8 mouse cellular contexts compared by ENCODE assay signal in genomic region chr9:121247956-121248775, GRCm38 (mm10). TPM values are rescaled to one million over a fixed set of nuclear protein-coding genes. Genes with fewer than 3 reads are reported as not detected.
A peak's percentile ranks its signal among the peaks of the same experiment; 100 is the strongest.
DNase-seq lines count a peak whose midpoint lies in the region; ATAC-seq and TF ChIP-seq lines count a peak whose summit lies in the region.

No protein-coding gene starts in this region.

- no peak for TF ChIP-seq EP300 in CH12.LX (IDR thresholded peaks at IDR 0.05; ENCODE audit: low read length)

- H3K79me2 ChIP-seq in CH12.LX (replicated peaks; ENCODE audit: control insufficient read depth, extremely low read depth, insufficient read depth, poor library complexity, severe bottlenecking) = no peaks in the 10 kb centered on the region

- WGBS in embryonic facial prominence, embryonic 14.5 days = 69% methylated on average over 12 of the region's 12 CpGs
- 62% methylated on average over 12 of the region's 12 CpGs for WGBS in heart, embryonic 10.5 days
- 56% methylated on average over 12 of the region's 12 CpGs for WGBS in lung, embryonic 15.5 days

- no peak for TF ChIP-seq POLR2A in CH12.LX (IDR thresholded peaks at IDR 0.05; ENCODE audit: low read depth, low read length)

- H3K9me3 ChIP-seq in CH12.LX (replicated peaks; ENCODE audit: low read length) = no peaks in the 10 kb centered on the region
- no peaks in the 10 kb centered on the region for H3K9me3 ChIP-seq in embryonic facial prominence, embryonic 14.5 days (ENCODE audit: control insufficient read depth, low read length)
- H3K9me3 ChIP-seq in heart, embryonic 10.5 days = no peaks in the 10 kb centered on the region
- no peaks in the 10 kb centered on the region for H3K9me3 ChIP-seq in lung, embryonic 15.5 days

- peaks cover 14 to 71% of the 10 kb centered on the region in 2 experiments for H3K36me3 ChIP-seq in CH12.LX (replicated peaks in 1 of 2; ENCODE audit: control insufficient read depth in 1 of 2, insufficient read depth in 1 of 2, low read length in 1 of 2)
- no peaks in the 10 kb centered on the region for H3K36me3 ChIP-seq in embryonic facial prominence, embryonic 14.5 days (ENCODE audit: control insufficient read depth, insufficient read depth, low read length)
- no peaks in the 10 kb centered on the region for H3K36me3 ChIP-seq in heart, embryonic 10.5 days
- no peaks in the 10 kb centered on the region for H3K36me3 ChIP-seq in lung, embryonic 15.5 days

- peaks cover 0 to 10% of the 10 kb centered on the region in 2 experiments; a peak in 1 of 4 replicates for H3K4me1 ChIP-seq in CH12.LX (ENCODE audit: control insufficient read depth in 1 of 2, insufficient read depth in 2 of 2)
- no peaks in the 10 kb centered on the region for H3K4me1 ChIP-seq in embryonic facial prominence, embryonic 14.5 days (ENCODE audit: control insufficient read depth, insufficient read depth, low read length)
- H3K4me1 ChIP-seq in heart, embryonic 10.5 days = no peaks in the 10 kb centered on the region; the same call in 1 of the 2 replicates
- H3K4me1 ChIP-seq in lung, embryonic 15.5 days = no peaks in the 10 kb centered on the region

- ATAC-seq in embryonic facial prominence, embryonic 14.5 days (ENCODE audit: low read depth) = 0 out of 2 replicates have a peak, but pooled peaks have one; percentile 57
- 0 out of 2 replicates have a peak, but pooled peaks have one; percentile 55 for ATAC-seq in lung, embryonic 15.5 days (ENCODE audit: borderline replicate concordance, extremely low read depth, low FRiP score, low TSS enrichment)

- peak; percentile 87 for DNase-seq in CH12.LX (ENCODE audit: extremely low read depth)
- DNase-seq in adrenal gland, postnatal 36 days = peak; percentile 84 to 89
- DNase-seq in embryonic facial prominence, embryonic 14.5 days (ENCODE audit: low spot score) = peak; percentile 90
- DNase-seq in heart, embryonic 10.5 days (ENCODE audit: low spot score) = peak; percentile 81
- DNase-seq in layer of hippocampus, adult 11-12 months (ENCODE audit: low spot score) = peak; percentile 86
- DNase-seq in retina, postnatal 1 day = peak; percentile 87
- DNase-seq in thymus, postnatal 36 days = peak; percentile 77 to 81

- in situ Hi-C loops in CH12.LX (cut with MboI; ENCODE audit: low pct_ligation_motif_present, low pct_unique_long_range_greater_than_20kb, low sequenced_read_pairs) = loop anchor here (10.0 kb wide), 2 partner anchors 227 to 367 kb away; no protein-coding TSS in a partner anchor

- no peak overlapping the region for H3K4me3 ChIP-seq in CH12.LX (replicated peaks in 1 of 3; ENCODE audit: low read depth in 2 of 3, low read length in 2 of 3, poor library complexity in 1 of 3)
- H3K4me3 ChIP-seq in embryonic facial prominence, embryonic 14.5 days (ENCODE audit: low read depth, low read length) = no peak overlapping the region
- H3K4me3 ChIP-seq in heart, embryonic 10.5 days = no peak overlapping the region
- no peak overlapping the region for H3K4me3 ChIP-seq in lung, embryonic 15.5 days

- dilution Hi-C loops in CH12.LX (cut with MboI; ENCODE audit: extremely low pct_ligation_motif_present, extremely low pct_unique_long_range_greater_than_20kb, low sequenced_read_pairs) = no loop called here

- TF ChIP-seq RAD21 in CH12.LX (IDR thresholded peaks at IDR 0.05; ENCODE audit: low read depth, low read length) = peak; percentile 98

- H3K9ac ChIP-seq in CH12.LX (ENCODE audit: insufficient read depth, low read depth) = no peak overlapping the region
- no peak overlapping the region for H3K9ac ChIP-seq in embryonic facial prominence, embryonic 14.5 days (ENCODE audit: low read depth, low read length)
- H3K9ac ChIP-seq in lung, embryonic 15.5 days = no peak overlapping the region

- peak; percentile 34 to 97; a peak in 3 of 4 replicates for TF ChIP-seq CTCF in CH12.LX (conservative IDR thresholded peaks at IDR 0.05 in 1 of 2, IDR thresholded peaks at IDR 0.05 in 1 of 2; ENCODE audit: low read depth in 2 of 2, low read length in 2 of 2)

- H3K27me3 ChIP-seq in CH12.LX (replicated peaks) = no peaks in the 10 kb centered on the region
- no peaks in the 10 kb centered on the region for H3K27me3 ChIP-seq in embryonic facial prominence, embryonic 14.5 days (replicated peaks; ENCODE audit: control insufficient read depth, insufficient read depth, low read length)
- no peaks in the 10 kb centered on the region for H3K27me3 ChIP-seq in heart, embryonic 10.5 days (ENCODE audit: insufficient read depth, poor library complexity, severe bottlenecking)
- no peaks in the 10 kb centered on the region for H3K27me3 ChIP-seq in lung, embryonic 15.5 days

- no peak overlapping the region for H3K27ac ChIP-seq in CH12.LX (ENCODE audit: insufficient read depth, low read depth)
- H3K27ac ChIP-seq in embryonic facial prominence, embryonic 14.5 days (replicated peaks; ENCODE audit: low read depth, low read length) = no peak overlapping the region
- no peak overlapping the region for H3K27ac ChIP-seq in heart, embryonic 10.5 days
- no peak overlapping the region for H3K27ac ChIP-seq in lung, embryonic 15.5 days

- no peak overlapping the region for H3K4me2 ChIP-seq in CH12.LX (ENCODE audit: insufficient read depth, low read depth, poor library complexity, severe bottlenecking)
- H3K4me2 ChIP-seq in embryonic facial prominence, embryonic 14.5 days (ENCODE audit: low read depth, low read length) = no peak overlapping the region
- H3K4me2 ChIP-seq in lung, embryonic 15.5 days = no peak overlapping the region

TF ChIP-seq in CH12.LX, 34 proteins besides CTCF, POLR2A, EP300 and RAD21:
- TF ChIP-seq CHD2 (IDR thresholded peaks at IDR 0.05; ENCODE audit: low read length) (no peak; the same call in 1 of the 2 replicates), SMC3 (IDR thresholded peaks at IDR 0.05; ENCODE audit: low read depth, low read length) (peak; percentile 96), ZC3H11A (IDR thresholded peaks at IDR 0.05; ENCODE audit: low read depth, low read length) (peak; percentile 87), E2F4 (IDR thresholded peaks at IDR 0.05; ENCODE audit: insufficient replicate concordance, low read depth, low read length) (no peak), MAZ (IDR thresholded peaks at IDR 0.05; ENCODE audit: low read depth, low read length) (no peak), MEF2A (IDR thresholded peaks at IDR 0.05; ENCODE audit: borderline replicate concordance, low read depth, low read length) (no peak), ZNF384 (IDR thresholded peaks at IDR 0.05; ENCODE audit: low read depth, low read length) (peak; percentile 97), ELF1 (IDR thresholded peaks at IDR 0.05; ENCODE audit: low read depth, low read length) (peak; percentile 38; the same call in 1 of the 2 replicates), ETS1 (conservative IDR thresholded peaks at IDR 0.05; ENCODE audit: low read depth, low read length) (no peak)

RNA-seq across cellular contexts. Expression of gene Ulk4, which starts 28.8 kb away (rescaled TPM):
- total RNA-seq in CH12.LX (2012; rRNA removed) (18.5 and 23.3 TPM in 2 replicates), CH12.LX (2014; rRNA removed) (1.4 and 1.6 TPM in 2 replicates)
- 11.0 and 25.8 TPM in 2 replicates for polyA plus RNA-seq in CH12.LX (2012; ENCODE audit: insufficient read length, low read depth)
- 1 to 10 TPM; 1.7 to 1.9 TPM for total RNA-seq in adrenal gland, postnatal 36 days (2021)
- 125 and 136 TPM in 2 replicates for polyA plus RNA-seq in embryonic facial prominence, embryonic 14.5 days (2014; fragmentation: Nextera tagmentation; extraction: Ambion mirVana)
- polyA plus RNA-seq in heart, embryonic 10.5 days (2016; fragmentation: Nextera tagmentation; extraction: Ambion mirVana) = 89.4 and 98.5 TPM in 2 replicates
- polyA plus RNA-seq in lung, embryonic 15.5 days (2015; fragmentation: Nextera tagmentation; extraction: Ambion mirVana) = 149 and 164 TPM in 2 replicates

RNA-seq across cellular contexts. Expression of gene Trak1, which starts 49.1 kb away (rescaled TPM):
- 16.5 and 18.1 TPM in 2 replicates for total RNA-seq in CH12.LX (2012; rRNA removed)
- 7.0 and 8.2 TPM in 2 replicates for total RNA-seq in CH12.LX (2014; rRNA removed)
- polyA plus RNA-seq in CH12.LX (2012; ENCODE audit: insufficient read length, low read depth) = 24.6 and 28.6 TPM in 2 replicates
- 10 to 100 TPM; 68.0 to 75.3 TPM for total RNA-seq in adrenal gland, postnatal 36 days (2021)
- 20.4 and 28.3 TPM in 2 replicates for polyA plus RNA-seq in embryonic facial prominence, embryonic 14.5 days (2014; fragmentation: Nextera tagmentation; extraction: Ambion mirVana)
- polyA plus RNA-seq in heart, embryonic 10.5 days (2016; fragmentation: Nextera tagmentation; extraction: Ambion mirVana) = 18.2 and 24.1 TPM in 2 replicates
- polyA plus RNA-seq in lung, embryonic 15.5 days (2015; fragmentation: Nextera tagmentation; extraction: Ambion mirVana) = 24.1 and 25.3 TPM in 2 replicates
